Mouse (Mus musculus): ENCODE measurements at regions not wholly inside any gene's neighbourhood (a gene's known extent, or its start where the extent isn't known, plus 50 kb on each side); places are given as distances from the start of the nearest gene placed in this dataset.

DNA sequence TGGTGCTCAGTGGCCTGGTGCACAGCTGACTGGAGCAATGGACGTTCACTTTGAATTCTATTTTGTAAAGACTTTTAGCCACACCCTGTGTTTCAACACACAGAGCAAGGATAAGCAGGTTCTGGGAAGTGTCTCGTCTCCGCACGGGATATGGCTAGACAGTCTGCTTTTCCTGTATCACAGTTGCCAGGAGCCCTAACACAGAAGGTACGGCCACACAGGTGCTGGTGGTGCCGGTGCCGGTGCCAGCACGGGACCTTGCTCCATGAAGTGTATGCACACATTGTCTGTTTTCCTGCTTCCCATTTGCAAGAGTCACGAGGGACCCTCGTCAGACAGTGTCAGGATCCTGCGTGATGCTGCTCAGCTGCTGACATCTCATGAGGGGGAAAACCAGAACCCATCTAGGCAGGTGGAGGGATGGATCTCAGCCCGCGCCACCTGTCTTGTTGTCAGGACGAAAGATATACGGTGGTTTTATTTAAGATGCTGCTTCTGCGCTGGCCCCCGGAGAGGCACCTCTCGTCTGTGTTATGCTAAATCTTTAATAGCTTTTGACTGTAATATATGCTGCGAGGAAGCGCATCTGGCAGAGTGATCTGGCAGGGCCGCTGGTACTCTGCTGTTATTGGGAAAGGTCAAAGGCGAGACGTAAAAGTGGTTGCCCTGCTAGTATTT, 64.4 kb upstream of the Hdac4 start:
- no peak overlapping the region for H3K4me3 ChIP-seq (ENCODE audit: control insufficient read depth in 1 of 2, insufficient read depth in 1 of 2, low read depth in 2 of 2, low read length in 2 of 2)
- H3K4me1 ChIP-seq (ENCODE audit: control insufficient read depth in 1 of 2, insufficient read depth in 2 of 2, low read length in 2 of 2), result no peaks in the 10 kb centered on the region
- no peaks in the 10 kb centered on the region for H3K9me3 ChIP-seq (replicated peaks; ENCODE audit: insufficient read depth, low read length)
- no peak for DNase-seq (ENCODE audit: low read depth, low spot score)
- H3K9ac ChIP-seq (ENCODE audit: control insufficient read depth, low read depth, low read length, poor library complexity, severe bottlenecking), result no peak overlapping the region
- no peaks in the 10 kb centered on the region for H3K79me2 ChIP-seq (ENCODE audit: control insufficient read depth, insufficient read depth, low read length, poor library complexity)
- no peaks in the 10 kb centered on the region for H3K27me3 ChIP-seq (ENCODE audit: control insufficient read depth in 1 of 2, insufficient read depth in 2 of 2, low read length in 2 of 2)
- H3K27ac ChIP-seq (ENCODE audit: control insufficient read depth, low read depth, low read length), result no peak overlapping the region
- no peaks in the 10 kb centered on the region for H3K36me3 ChIP-seq (ENCODE audit: control insufficient read depth in 1 of 2, insufficient read depth in 2 of 2, low read length in 2 of 2)
- TF ChIP-seq NELFE (IDR thresholded peaks at IDR 0.05; ENCODE audit: low read depth, low read length) (no peak), RAD21 (IDR thresholded peaks at IDR 0.05; ENCODE audit: low read depth, low read length) (no peak), TBP (IDR thresholded peaks at IDR 0.05; ENCODE audit: low read depth, low read length) (no peak), HCFC1 (IDR thresholded peaks at IDR 0.05; ENCODE audit: low read depth, low read length) (no peak), ELF1 (IDR thresholded peaks at IDR 0.05; ENCODE audit: low read depth, low read length) (no peak), JUND (IDR thresholded peaks at IDR 0.05; ENCODE audit: low read depth, low read length) (no peak), ZNF384 (IDR thresholded peaks at IDR 0.05; ENCODE audit: low read depth, low read length) (no peak), MEF2A (IDR thresholded peaks at IDR 0.05; ENCODE audit: extremely low read depth, insufficient replicate concordance, low read depth, low read length, poor library complexity, severe bottlenecking) (no peak), TCF12 (IDR thresholded peaks at IDR 0.05; ENCODE audit: low read depth, low read length) (no peak), SMC3 (IDR thresholded peaks at IDR 0.05; ENCODE audit: low read depth, low read length) (no peak)

DNA sequence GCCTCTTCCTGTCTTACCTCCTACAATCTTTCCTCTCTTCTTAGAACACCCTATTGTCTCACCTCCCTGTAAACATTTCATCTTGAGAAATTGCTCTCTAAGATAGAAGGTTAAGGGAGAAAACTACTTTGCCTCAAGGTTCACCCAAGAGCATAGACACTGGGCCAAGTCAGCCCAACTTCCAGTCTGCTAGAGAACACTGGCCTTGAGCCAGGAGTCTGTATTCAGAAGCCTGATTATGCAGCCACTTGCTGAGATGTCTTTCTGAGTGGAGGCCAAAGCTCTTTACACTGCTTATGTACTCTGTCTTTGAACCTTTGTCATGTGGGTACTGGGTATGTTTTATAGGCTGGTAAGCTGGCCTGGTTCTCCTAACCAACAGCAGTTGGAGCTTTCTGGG, 62.5 kb upstream of the Hdac4 start:
- no peak overlapping the region for H3K9ac ChIP-seq (ENCODE audit: control insufficient read depth, low read depth, low read length, poor library complexity, severe bottlenecking)
- no peaks in the 10 kb centered on the region for H3K9me3 ChIP-seq (replicated peaks; ENCODE audit: insufficient read depth, low read length)
- no peak for DNase-seq (ENCODE audit: low read depth, low spot score)
- H3K27ac ChIP-seq (ENCODE audit: control insufficient read depth, low read depth, low read length), result no peak overlapping the region
- no peaks in the 10 kb centered on the region for H3K27me3 ChIP-seq (ENCODE audit: control insufficient read depth in 1 of 2, insufficient read depth in 2 of 2, low read length in 2 of 2)
- H3K36me3 ChIP-seq (ENCODE audit: control insufficient read depth in 1 of 2, insufficient read depth in 2 of 2, low read length in 2 of 2), result no peaks in the 10 kb centered on the region
- TF ChIP-seq RCOR1 (IDR thresholded peaks at IDR 0.05; ENCODE audit: low read depth, low read length), result no peak
- no peak for TF ChIP-seq ZC3H11A (IDR thresholded peaks at IDR 0.05; ENCODE audit: low read depth, low read length)
- no peak for TF ChIP-seq USF1 (IDR thresholded peaks at IDR 0.05; ENCODE audit: low read depth, low read length)
- TF ChIP-seq TCF12 (IDR thresholded peaks at IDR 0.05; ENCODE audit: low read depth, low read length), result no peak
- no peak for TF ChIP-seq ZMIZ1 (IDR thresholded peaks at IDR 0.05; ENCODE audit: low read depth, low read length)
- no peak for TF ChIP-seq EP300 (IDR thresholded peaks at IDR 0.05; ENCODE audit: low read depth in 1 of 2, low read length in 2 of 2)
- TF ChIP-seq SIN3A (IDR thresholded peaks at IDR 0.05; ENCODE audit: low read length), result no peak
- no peak for TF ChIP-seq CHD2 (IDR thresholded peaks at IDR 0.05; ENCODE audit: low read length)
- H3K4me1 ChIP-seq (ENCODE audit: control insufficient read depth in 1 of 2, insufficient read depth in 2 of 2, low read length in 2 of 2), result no peaks in the 10 kb centered on the region
- no peak overlapping the region for H3K4me3 ChIP-seq (ENCODE audit: control insufficient read depth in 1 of 2, insufficient read depth in 1 of 2, low read depth in 2 of 2, low read length in 2 of 2)
- no peaks in the 10 kb centered on the region for H3K79me2 ChIP-seq (ENCODE audit: control insufficient read depth, insufficient read depth, low read length, poor library complexity)
